Mouse (Mus musculus): Measurements from ENCODE around the gene Trim12a.
A peak's percentile ranks its signal among the peaks of the same experiment; 100 is the strongest.
"Not testable (repeated sequence)": the region's sequence is repeated elsewhere in the genome, so short reads cannot be mapped to it uniquely, and the experiment has no call there.

Trim12a gene

GRCm38 (mm10) chr7:104315369-104316080 is at the start of gene Trim12a:
Trim12a (minus strand) TSS chr7:104315466.
- not testable (repeated sequence) for DNase-seq (ENCODE audit: low spot score in 2 of 2)

GRCm38 (mm10) chr7:104353600-104353967 is 38.3 kb upstream of the Trim12a start:
- DNase-seq (ENCODE audit: low spot score in 2 of 2), result no peak

- peak in 1 of 2 experiments; percentile 3 for DNase-seq (ENCODE audit: low spot score in 2 of 2)
These were observed 37.7 kb upstream of the Trim12a start, which contains the start of gene Trim12c for GRCm38 (mm10) chr7:104352717-104353599. Trim12c (minus strand) TSS chr7:104353362.

GRCm38 (mm10) chr7:104348043-104348442 is 32.8 kb upstream of the Trim12a start:
- not testable (repeated sequence) for DNase-seq (ENCODE audit: low spot score in 2 of 2)

- DNase-seq (ENCODE audit: low spot score in 2 of 2), result not testable (repeated sequence)
These were observed 25.5 kb upstream of the Trim12a start for GRCm38 (mm10) chr7:104340744-104341143.

- not testable (repeated sequence) for DNase-seq (ENCODE audit: low spot score in 2 of 2)
These were observed 20.3 kb upstream of the Trim12a start for GRCm38 (mm10) chr7:104335547-104335946.

- DNase-seq (ENCODE audit: low spot score in 2 of 2), result not testable (repeated sequence)
These were observed 13.9 kb upstream of the Trim12a start, which contains the start of gene Trim34b for GRCm38 (mm10) chr7:104329171-104329570. Trim34b (plus strand) TSS chr7:104329471.

GRCm38 (mm10) chr7:104322028-104322427 is 6.8 kb upstream of the Trim12a start:
- no peak for DNase-seq (ENCODE audit: low spot score in 2 of 2)

- no peak for DNase-seq (ENCODE audit: low spot score in 2 of 2)
These were observed 391 bp downstream of the Trim12a start for GRCm38 (mm10) chr7:104314796-104315353.

- no peak for DNase-seq (ENCODE audit: low spot score in 2 of 2)
These were observed 23.4 kb downstream of the Trim12a start for GRCm38 (mm10) chr7:104291638-104292400.

GRCm38 (mm10) chr7:104290641-104291040 is 24.6 kb downstream of the Trim12a start:
- DNase-seq (ENCODE audit: low spot score in 2 of 2), result no peak

- not testable (repeated sequence) for DNase-seq (ENCODE audit: low spot score in 2 of 2)
These were observed 27.5 kb downstream of the Trim12a start, which contains the start of gene Trim5 for GRCm38 (mm10) chr7:104287576-104288443. Trim5 (minus strand) TSS chr7:104288094.

GRCm38 (mm10) chr7:104279361-104279760 is 35.9 kb downstream of the Trim12a start:
- not testable (repeated sequence) for DNase-seq (ENCODE audit: low spot score in 2 of 2)

- DNase-seq (ENCODE audit: low spot score in 2 of 2), result not testable (repeated sequence)
These were observed 49.9 kb downstream of the Trim12a start for GRCm38 (mm10) chr7:104265335-104265734.

- DNase-seq (ENCODE audit: low spot score in 2 of 2), result not testable (repeated sequence)
These were observed 54.9 kb downstream of the Trim12a start for GRCm38 (mm10) chr7:104260380-104260779.
